Mouse (Mus musculus) fibroblast of lung, adult 2 months (primary cell): ENCODE measurements around the gene Zfp574.

Source experiments
- DNase-seq: peaks from one replicate; pipeline ENCODE4 v3.0.0-alpha.2; 2011; ENCODE audit warnings: low read depth

Gene Zfp574

GRCm38 (mm10) chr7:25072716-25073390, 486 bp downstream of the Zfp574 start:
- no peak for DNase-seq

GRCm38 (mm10) chr7:25073924-25074323, 1.6 kb downstream of the Zfp574 start:
- DNase-seq = no peak

GRCm38 (mm10) chr7:25076296-25076662, 3.9 kb downstream of the Zfp574 start:
- DNase-seq = no peak

GRCm38 (mm10) chr7:25076663-25077413, 4.5 kb downstream of the Zfp574 start:
- DNase-seq = peak; percentile 100

- no peak for DNase-seq
Observed at GRCm38 (mm10) chr7:25077414-25077755, 5.0 kb downstream of the Zfp574 start.

GRCm38 (mm10) chr7:25079496-25080026, 7.2 kb downstream of the Zfp574 start:
- no peak for DNase-seq

- no peak for DNase-seq
Observed at GRCm38 (mm10) chr7:25080431-25080830, 8.1 kb downstream of the Zfp574 start.

- no peak for DNase-seq
Observed at GRCm38 (mm10) chr7:25082510-25082909, 10.1 kb downstream of the Zfp574 start.

- no peak for DNase-seq
Observed at GRCm38 (mm10) chr7:25084621-25085020, 12.3 kb downstream of the Zfp574 start.

GRCm38 (mm10) chr7:25086656-25087055, 14.3 kb downstream of the Zfp574 start:
- DNase-seq = no peak

- DNase-seq = no peak
Observed at GRCm38 (mm10) chr7:25087256-25087912, 15.0 kb downstream of the Zfp574 start.

- DNase-seq = no peak
Observed at GRCm38 (mm10) chr7:25087972-25088371, 15.6 kb downstream of the Zfp574 start.

- no peak for DNase-seq
Observed at GRCm38 (mm10) chr7:25088531-25088930, 16.2 kb downstream of the Zfp574 start.

- no peak for DNase-seq
Observed at GRCm38 (mm10) chr7:25088968-25089367, 16.6 kb downstream of the Zfp574 start.

- DNase-seq = no peak
Observed at GRCm38 (mm10) chr7:25089875-25090274, 17.5 kb downstream of the Zfp574 start.

- no peak for DNase-seq
Observed at GRCm38 (mm10) chr7:25098169-25098568, 25.8 kb downstream of the Zfp574 start.

- peak; percentile 26 for DNase-seq
Observed at GRCm38 (mm10) chr7:25099581-25099980, 27.2 kb downstream of the Zfp574 start.

- DNase-seq = peak; percentile 12
Observed at GRCm38 (mm10) chr7:25105411-25106160, 33.2 kb downstream of the Zfp574 start.

- DNase-seq = no peak
Observed at GRCm38 (mm10) chr7:25106790-25107502, 34.6 kb downstream of the Zfp574 start.

- DNase-seq = no peak
Observed at GRCm38 (mm10) chr7:25109355-25109754, 37.0 kb downstream of the Zfp574 start.

- DNase-seq = no peak
Observed at GRCm38 (mm10) chr7:25110336-25110735, 38.0 kb downstream of the Zfp574 start.
